Mouse (Mus musculus): ENCODE measurements around the gene Gpx6.

DNA sequence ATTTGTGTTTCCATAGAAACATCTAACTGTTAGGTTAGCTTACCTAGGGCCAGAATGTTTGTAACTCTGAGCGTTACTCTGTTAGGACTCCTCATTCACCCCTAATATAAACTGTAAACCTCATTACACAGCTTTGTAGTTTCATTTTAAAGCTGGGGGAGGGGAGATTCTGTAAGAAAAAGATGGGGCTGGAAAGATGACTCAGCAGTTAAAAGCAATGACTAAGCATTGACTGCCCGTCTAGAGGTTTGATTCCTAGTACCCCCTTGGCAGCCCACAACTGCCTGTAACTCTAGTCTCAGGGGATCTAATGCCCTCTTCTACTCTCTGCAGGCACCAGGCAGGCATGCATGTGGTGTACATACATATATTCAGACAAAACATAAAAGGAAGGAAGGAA lies 2.1 kb upstream of the Gpx6 start:
- no peak for TF ChIP-seq POLR2A (IDR thresholded peaks at IDR 0.05; ENCODE audit: borderline replicate concordance, control insufficient read depth, low read depth, low read length)
- TF ChIP-seq CTCF (IDR thresholded peaks at IDR 0.05; ENCODE audit: control insufficient read depth, insufficient read depth, low read length): no peak
